Mouse (Mus musculus): Measurements from ENCODE around the gene Gm20388. TPM values are rescaled to one million over a fixed set of nuclear protein-coding genes. Genes with fewer than 3 reads are reported as not detected.

Gene Gm20388
- total RNA-seq, 1 experiment = 27.0 TPM

DNA sequence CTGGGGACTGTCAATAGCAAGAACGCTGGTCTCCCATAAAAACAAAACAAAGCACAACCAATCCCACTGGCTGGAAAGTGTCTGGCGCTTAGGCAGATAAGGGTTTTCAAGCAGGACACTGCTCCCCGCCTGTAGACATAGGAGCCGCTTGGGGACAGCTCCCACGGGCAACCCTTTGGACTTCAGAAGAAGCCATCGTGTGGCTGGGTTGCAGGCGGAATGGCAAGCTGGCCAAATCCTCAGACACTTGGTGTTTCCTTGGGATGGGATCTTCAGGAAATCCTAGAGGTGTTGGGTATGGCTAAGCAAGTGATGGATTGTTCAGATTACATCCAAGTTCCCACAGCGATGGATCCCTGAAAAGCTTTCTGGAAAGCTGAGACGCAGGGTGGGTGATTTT lies 3603.5 kb downstream of the Gm20388 start:
- H3K4me1 ChIP-seq (ENCODE audit: control insufficient read depth in 2 of 2, insufficient read depth in 2 of 2, low read length in 2 of 2, poor library complexity in 1 of 2) = peaks cover 0 to under 1% of the 10 kb centered on the region in 2 experiments; a peak in 1 of 4 replicates
- no peak for DNase-seq (ENCODE audit: low read depth, low spot score)
- no peaks in the 10 kb centered on the region for H3K9me3 ChIP-seq (ENCODE audit: control insufficient read depth, insufficient read depth, low read depth, low read length)
- H3K4me3 ChIP-seq (ENCODE audit: insufficient read depth in 1 of 2, low read depth in 1 of 2, low read length in 2 of 2, poor library complexity in 1 of 2, severe bottlenecking in 1 of 2) = peak overlapping the region in 1 of 2 experiments; percentile 94; a peak in 1 of 4 replicates
- peaks cover 8% of the 10 kb centered on the region; the same call in 1 of the 2 replicates for H3K36me3 ChIP-seq (ENCODE audit: control insufficient read depth, insufficient read depth, low read length, poor library complexity, severe bottlenecking)
- no peak overlapping the region for H3K9ac ChIP-seq (ENCODE audit: insufficient read depth, low read depth, low read length, poor library complexity, severe bottlenecking)
- H3K27ac ChIP-seq (ENCODE audit: insufficient read depth, low read depth, low read length, poor library complexity, severe bottlenecking) = no peak overlapping the region
- in situ Hi-C loops (cut with MboI; ENCODE audit: low sequenced_read_pairs in 2 of 2, unreplicated experiment in 2 of 2) = no loop called here
- TF ChIP-seq CHD2 (IDR thresholded peaks at IDR 0.05; ENCODE audit: low read depth, low read length) (no peak), HCFC1 (IDR thresholded peaks at IDR 0.05; ENCODE audit: borderline replicate concordance, insufficient read depth, low read length) (no peak), MAFK (IDR thresholded peaks at IDR 0.05; ENCODE audit: insufficient read depth, low read depth, low read length) (no peak), ZNF384 (IDR thresholded peaks at IDR 0.05; ENCODE audit: low read depth, low read length) (no peak), ZC3H11A (IDR thresholded peaks at IDR 0.05; ENCODE audit: borderline replicate concordance, low read depth, low read length) (no peak)

- H3K27ac ChIP-seq (ENCODE audit: insufficient read depth, low read depth, low read length, poor library complexity, severe bottlenecking) = no peak within 1 kb of the TSS
- H3K9me3 ChIP-seq (ENCODE audit: control insufficient read depth, insufficient read depth, low read depth, low read length) = no peaks in the 10 kb centered on the region
- DNase-seq (ENCODE audit: low read depth, low spot score) = no peak
- peaks cover 0 to 3% of the 10 kb centered on the region in 2 experiments; a peak in 2 of 4 replicates for H3K4me1 ChIP-seq (ENCODE audit: control insufficient read depth in 2 of 2, insufficient read depth in 2 of 2, low read length in 2 of 2, poor library complexity in 1 of 2)
- in situ Hi-C loops (cut with MboI; ENCODE audit: low sequenced_read_pairs in 2 of 2, unreplicated experiment in 2 of 2) = no loop called here
- peaks cover 1% of the 10 kb centered on the region; the same call in 1 of the 2 replicates for H3K36me3 ChIP-seq (ENCODE audit: control insufficient read depth, insufficient read depth, low read length, poor library complexity, severe bottlenecking)
- H3K4me3 ChIP-seq (ENCODE audit: insufficient read depth in 1 of 2, low read depth in 1 of 2, low read length in 2 of 2, poor library complexity in 1 of 2, severe bottlenecking in 1 of 2) = peak within 1 kb of the TSS; percentile 77 to 94
- TF ChIP-seq ZNF384 (IDR thresholded peaks at IDR 0.05; ENCODE audit: low read depth, low read length) (no peak), ZC3H11A (IDR thresholded peaks at IDR 0.05; ENCODE audit: borderline replicate concordance, low read depth, low read length) (no peak), HCFC1 (IDR thresholded peaks at IDR 0.05; ENCODE audit: borderline replicate concordance, insufficient read depth, low read length) (no peak), MAFK (IDR thresholded peaks at IDR 0.05; ENCODE audit: insufficient read depth, low read depth, low read length) (no peak), CHD2 (IDR thresholded peaks at IDR 0.05; ENCODE audit: low read depth, low read length) (no peak)
- H3K9ac ChIP-seq (ENCODE audit: insufficient read depth, low read depth, low read length, poor library complexity, severe bottlenecking) = peak within 1 kb of the TSS; percentile 69
Observed at GRCm38 (mm10) chr8:123514781-123515539, 3604.3 kb downstream of the Gm20388 start, which contains the start of gene Dbndd1. Dbndd1 (minus strand) TSS chr8:123515463.

DNA sequence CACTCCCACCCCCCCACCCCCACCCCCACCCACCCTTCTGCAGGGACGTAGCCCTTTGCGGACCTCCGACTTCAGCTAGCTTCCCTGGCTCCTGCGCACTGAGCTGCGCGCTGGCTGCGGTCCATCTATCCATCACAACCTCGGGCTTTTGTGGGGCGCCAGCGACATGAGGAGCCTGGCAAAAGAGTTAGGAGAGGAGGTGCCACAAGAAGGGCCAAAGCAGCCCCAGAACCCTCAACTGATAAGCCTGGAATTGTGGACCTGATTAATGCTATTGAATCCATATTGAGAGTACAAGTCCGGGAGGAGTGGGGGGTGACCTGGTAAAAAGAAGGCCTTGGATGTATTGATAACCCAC lies 3604.9 kb downstream of the Gm20388 start:
- peak overlapping the region; percentile 18 to 37; a peak in 3 of 4 replicates for H3K4me3 ChIP-seq (ENCODE audit: insufficient read depth in 1 of 2, low read depth in 1 of 2, low read length in 2 of 2, poor library complexity in 1 of 2, severe bottlenecking in 1 of 2)
- H3K27ac ChIP-seq (ENCODE audit: insufficient read depth, low read depth, low read length, poor library complexity, severe bottlenecking) = no peak overlapping the region
- H3K36me3 ChIP-seq (ENCODE audit: control insufficient read depth, insufficient read depth, low read length, poor library complexity, severe bottlenecking) = peaks cover 2% of the 10 kb centered on the region; the same call in 1 of the 2 replicates
- DNase-seq (ENCODE audit: low read depth, low spot score) = no peak
- in situ Hi-C loops (cut with MboI; ENCODE audit: low sequenced_read_pairs in 2 of 2, unreplicated experiment in 2 of 2) = no loop called here
- TF ChIP-seq HCFC1 (IDR thresholded peaks at IDR 0.05; ENCODE audit: borderline replicate concordance, insufficient read depth, low read length) = no peak
- TF ChIP-seq CHD2 (IDR thresholded peaks at IDR 0.05; ENCODE audit: low read depth, low read length) = no peak
- no peak for TF ChIP-seq MAFK (IDR thresholded peaks at IDR 0.05; ENCODE audit: insufficient read depth, low read depth, low read length)
- no peak for TF ChIP-seq ZC3H11A (IDR thresholded peaks at IDR 0.05; ENCODE audit: borderline replicate concordance, low read depth, low read length)
- no peak for TF ChIP-seq ZNF384 (IDR thresholded peaks at IDR 0.05; ENCODE audit: low read depth, low read length)
- H3K9me3 ChIP-seq (ENCODE audit: control insufficient read depth, insufficient read depth, low read depth, low read length) = no peaks in the 10 kb centered on the region
- H3K4me1 ChIP-seq (ENCODE audit: control insufficient read depth in 2 of 2, insufficient read depth in 2 of 2, low read length in 2 of 2, poor library complexity in 1 of 2) = peaks cover 0 to 3% of the 10 kb centered on the region in 2 experiments; a peak in 2 of 4 replicates
- H3K9ac ChIP-seq (ENCODE audit: insufficient read depth, low read depth, low read length, poor library complexity, severe bottlenecking) = no peak overlapping the region

- Histone ChIP-seq H3K9ac (ENCODE audit: insufficient read depth, low read depth, low read length, poor library complexity, severe bottlenecking) (no peak overlapping the region), H3K36me3 (ENCODE audit: control insufficient read depth, insufficient read depth, low read length, poor library complexity, severe bottlenecking) (peaks cover 3% of the 10 kb centered on the region; the same call in 1 of the 2 replicates), H3K27ac (ENCODE audit: insufficient read depth, low read depth, low read length, poor library complexity, severe bottlenecking) (no peak overlapping the region), H3K9me3 (ENCODE audit: control insufficient read depth, insufficient read depth, low read depth, low read length) (no peaks in the 10 kb centered on the region), H3K4me1 (ENCODE audit: control insufficient read depth in 2 of 2, insufficient read depth in 2 of 2, low read length in 2 of 2, poor library complexity in 1 of 2) (peaks cover 0 to 3% of the 10 kb centered on the region in 2 experiments; a peak in 2 of 4 replicates), H3K4me3 (ENCODE audit: insufficient read depth in 1 of 2, low read depth in 1 of 2, low read length in 2 of 2, poor library complexity in 1 of 2, severe bottlenecking in 1 of 2) (no peak overlapping the region)
- no peak for TF ChIP-seq ZC3H11A (IDR thresholded peaks at IDR 0.05; ENCODE audit: borderline replicate concordance, low read depth, low read length)
- no peak for TF ChIP-seq MAFK (IDR thresholded peaks at IDR 0.05; ENCODE audit: insufficient read depth, low read depth, low read length)
- TF ChIP-seq CHD2 (IDR thresholded peaks at IDR 0.05; ENCODE audit: low read depth, low read length) = no peak
- no peak for TF ChIP-seq ZNF384 (IDR thresholded peaks at IDR 0.05; ENCODE audit: low read depth, low read length)
- no peak for TF ChIP-seq HCFC1 (IDR thresholded peaks at IDR 0.05; ENCODE audit: borderline replicate concordance, insufficient read depth, low read length)
- in situ Hi-C loops (cut with MboI; ENCODE audit: low sequenced_read_pairs in 2 of 2, unreplicated experiment in 2 of 2) = no loop called here
- DNase-seq (ENCODE audit: low read depth, low spot score) = no peak
Observed at GRCm38 (mm10) chr8:123516596-123516995, 3606.0 kb downstream of the Gm20388 start.
